Mouse (Mus musculus): Measurements from ENCODE around the gene Capn1.
"Not testable (repeated sequence)": the region's sequence is repeated elsewhere in the genome, so short reads cannot be mapped to it uniquely, and the experiment has no call there.

The Capn1 gene

DNA sequence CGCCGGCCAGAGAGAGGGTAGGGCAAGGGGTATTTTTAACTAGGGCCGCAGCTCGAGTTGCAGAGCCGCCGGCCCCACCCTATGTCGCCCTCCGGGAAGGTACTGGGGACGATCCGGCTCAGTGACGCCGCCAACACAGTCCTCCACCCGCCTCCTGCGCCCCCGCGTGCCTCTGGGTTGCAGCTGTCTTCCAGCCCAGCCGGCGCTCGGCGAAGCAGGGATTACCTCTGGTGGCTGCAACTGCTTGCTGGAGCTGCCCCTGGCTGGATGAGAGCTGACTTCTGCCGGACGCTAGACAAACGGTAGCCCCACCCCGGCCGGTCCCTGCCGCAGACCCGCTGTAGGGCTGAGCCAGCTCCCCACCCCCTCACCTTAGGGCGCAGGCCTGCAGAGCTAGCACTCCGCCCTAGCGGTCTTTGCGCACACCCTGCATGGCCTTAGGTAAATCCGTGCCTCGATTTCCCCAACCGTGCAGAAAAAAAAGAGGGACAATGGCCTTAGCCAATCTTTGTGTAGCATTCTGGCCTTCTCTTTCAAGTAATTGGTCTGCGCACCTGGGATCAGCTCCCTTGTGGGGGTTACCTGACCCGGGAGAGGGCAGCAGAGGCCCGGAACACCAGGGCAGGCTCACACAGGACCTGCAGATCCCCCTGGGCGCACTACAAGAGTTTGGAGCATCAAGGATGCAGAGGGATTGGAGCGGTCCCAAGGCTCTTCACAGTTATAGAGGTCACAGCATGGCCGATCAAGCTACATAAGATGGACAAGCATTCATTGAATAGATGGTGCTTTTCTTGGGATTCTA is at the start of gene Capn1:
Gene Capn1, minus strand, starts transcription at position 387 of the 805 bp plus-strand sequence.
- peak; percentile 81 for DNase-seq (ENCODE audit: low spot score)

- DNase-seq (ENCODE audit: low spot score) = no peak
Observed at GRCm38 (mm10) chr19:6063081-6063480, 47.4 kb upstream of the Capn1 start.

GRCm38 (mm10) chr19:6062418-6062817 is 46.7 kb upstream of the Capn1 start:
- no peak for DNase-seq (ENCODE audit: low spot score)

GRCm38 (mm10) chr19:6061641-6062302 is 46.1 kb upstream of the Capn1 start:
- peak; percentile 67 for DNase-seq (ENCODE audit: low spot score)

- peak; percentile 94 for DNase-seq (ENCODE audit: low spot score)
Observed at GRCm38 (mm10) chr19:6061021-6061533, 45.4 kb upstream of the Capn1 start, which contains the start of gene Znhit2. Znhit2 (plus strand) TSS chr19:6061192.

- no peak for DNase-seq (ENCODE audit: low spot score)
Observed at GRCm38 (mm10) chr19:6058966-6059365, 43.3 kb upstream of the Capn1 start.

DNA sequence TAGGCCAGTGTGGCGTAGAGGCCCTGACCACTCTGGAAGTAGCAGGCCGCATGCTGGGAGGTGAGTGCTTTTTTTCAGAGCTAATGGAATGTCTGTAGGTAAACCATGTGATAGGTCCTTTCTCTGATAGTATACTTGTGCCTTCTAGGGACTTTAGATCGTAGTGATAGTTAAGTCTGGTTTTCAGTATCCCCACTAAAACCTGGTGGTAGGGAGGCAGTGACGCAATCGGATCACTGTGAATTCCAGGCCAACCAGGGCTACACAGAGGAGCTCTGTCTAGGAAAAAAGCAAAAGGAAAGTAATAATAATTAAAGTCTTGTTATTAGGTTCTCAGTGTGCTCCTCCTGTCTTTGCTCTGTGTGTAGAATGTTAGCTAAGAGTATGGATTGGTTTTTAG is 42.8 kb upstream of the Capn1 start:
- no peak for DNase-seq (ENCODE audit: low spot score)

GRCm38 (mm10) chr19:6057313-6058096 is 41.8 kb upstream of the Capn1 start, which contains the start of the genes Mrpl49 and Fau:
Mrpl49 (minus strand) TSS chr19:6057785.
Fau (plus strand) TSS chr19:6057844.
- peak; percentile 100 for DNase-seq (ENCODE audit: low spot score)

DNA sequence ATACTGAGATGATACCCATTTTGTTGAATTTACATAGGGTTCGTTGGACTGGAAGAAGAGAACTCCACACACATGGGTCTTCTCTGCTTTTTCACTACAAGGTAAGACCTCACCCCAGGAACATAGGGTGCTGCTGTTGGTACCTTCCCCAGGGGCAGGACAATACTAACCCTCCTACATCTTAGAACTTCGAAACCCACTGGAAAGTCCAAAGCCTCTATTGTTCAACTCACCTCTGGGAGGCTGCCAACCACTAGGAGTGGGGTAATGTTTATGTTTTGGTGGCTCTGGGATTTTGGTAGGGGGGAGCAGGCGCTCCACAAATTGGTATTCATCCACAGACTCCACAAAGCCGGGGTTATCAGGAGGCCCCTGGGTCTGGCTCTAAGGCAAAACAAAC is 41.0 kb upstream of the Capn1 start:
- DNase-seq (ENCODE audit: low spot score) = no peak

DNA sequence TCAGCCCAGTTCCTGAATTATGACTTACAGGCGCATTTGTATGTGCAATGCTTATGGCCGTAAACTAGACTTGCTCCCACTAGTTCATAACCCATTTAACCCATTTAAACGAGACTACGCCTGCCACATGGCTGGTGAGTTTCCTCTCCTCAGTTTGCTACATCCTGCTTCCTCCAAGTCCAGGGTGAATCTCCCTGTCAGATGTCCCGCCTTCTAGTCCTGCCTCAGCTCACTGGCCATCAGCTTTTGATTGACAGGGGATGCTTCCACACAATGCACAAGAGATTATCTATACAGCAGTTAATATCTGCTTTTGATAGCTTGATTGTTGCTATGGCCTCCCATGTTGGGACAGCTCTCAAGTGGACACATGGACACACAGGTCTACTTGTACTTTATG is 38.6 kb upstream of the Capn1 start:
- no peak for DNase-seq (ENCODE audit: low spot score)

- no peak for DNase-seq (ENCODE audit: low spot score)
Observed at GRCm38 (mm10) chr19:6052516-6052915, 36.8 kb upstream of the Capn1 start.

GRCm38 (mm10) chr19:6048681-6049410 is 33.1 kb upstream of the Capn1 start:
- DNase-seq (ENCODE audit: low spot score) = no peak

DNA sequence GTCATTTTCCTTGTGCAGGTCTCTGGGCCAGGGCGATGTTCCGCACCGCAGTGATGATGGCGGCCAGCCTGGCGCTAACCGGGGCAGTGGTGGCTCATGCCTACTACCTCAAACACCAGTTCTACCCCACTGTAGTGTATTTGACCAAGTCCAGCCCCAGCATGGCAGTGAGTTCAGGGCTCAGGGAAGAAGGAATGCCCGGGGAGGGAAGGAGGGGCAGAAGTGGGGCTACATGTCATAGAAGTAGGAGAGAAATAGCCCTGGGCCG is 32.1 kb upstream of the Capn1 start:
- DNase-seq (ENCODE audit: low spot score) = no peak

DNA sequence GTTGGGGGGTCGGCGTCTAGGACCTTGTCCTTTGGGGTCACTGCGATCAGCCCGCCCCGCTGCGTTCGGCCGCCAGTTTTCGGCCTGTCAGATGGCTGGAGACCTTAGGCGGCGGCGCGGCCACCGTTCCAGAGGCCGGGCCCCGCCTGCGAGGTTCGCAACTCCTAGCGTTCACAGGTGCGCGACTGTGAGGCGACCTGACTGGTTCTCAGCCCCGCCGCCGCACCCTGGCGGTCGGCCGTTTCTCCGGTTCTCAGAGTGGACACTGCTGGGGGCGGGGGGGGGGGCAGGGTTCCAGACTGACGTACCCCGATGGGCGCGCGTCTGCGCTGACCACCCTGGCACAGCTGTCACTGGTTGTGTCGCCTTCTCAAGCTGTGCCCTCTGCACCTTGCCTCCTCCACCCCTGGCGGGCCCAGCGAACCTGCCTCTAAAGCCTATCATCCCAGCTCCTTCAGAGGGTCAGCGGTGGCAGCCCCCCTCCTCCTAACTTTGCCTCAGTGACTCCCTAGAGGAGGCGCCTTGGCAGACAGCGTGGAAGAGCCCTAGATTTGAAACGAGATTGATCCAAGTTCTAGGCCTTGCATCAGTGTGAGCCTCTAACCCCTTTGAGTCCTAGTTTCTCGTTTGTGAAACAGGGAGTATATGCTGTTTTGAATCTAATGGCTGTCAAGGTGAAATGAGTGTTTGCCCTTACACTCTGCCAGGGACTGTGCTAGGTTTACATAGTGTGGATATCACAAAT is 31.6 kb upstream of the Capn1 start:
- DNase-seq (ENCODE audit: low spot score) = no peak

DNA sequence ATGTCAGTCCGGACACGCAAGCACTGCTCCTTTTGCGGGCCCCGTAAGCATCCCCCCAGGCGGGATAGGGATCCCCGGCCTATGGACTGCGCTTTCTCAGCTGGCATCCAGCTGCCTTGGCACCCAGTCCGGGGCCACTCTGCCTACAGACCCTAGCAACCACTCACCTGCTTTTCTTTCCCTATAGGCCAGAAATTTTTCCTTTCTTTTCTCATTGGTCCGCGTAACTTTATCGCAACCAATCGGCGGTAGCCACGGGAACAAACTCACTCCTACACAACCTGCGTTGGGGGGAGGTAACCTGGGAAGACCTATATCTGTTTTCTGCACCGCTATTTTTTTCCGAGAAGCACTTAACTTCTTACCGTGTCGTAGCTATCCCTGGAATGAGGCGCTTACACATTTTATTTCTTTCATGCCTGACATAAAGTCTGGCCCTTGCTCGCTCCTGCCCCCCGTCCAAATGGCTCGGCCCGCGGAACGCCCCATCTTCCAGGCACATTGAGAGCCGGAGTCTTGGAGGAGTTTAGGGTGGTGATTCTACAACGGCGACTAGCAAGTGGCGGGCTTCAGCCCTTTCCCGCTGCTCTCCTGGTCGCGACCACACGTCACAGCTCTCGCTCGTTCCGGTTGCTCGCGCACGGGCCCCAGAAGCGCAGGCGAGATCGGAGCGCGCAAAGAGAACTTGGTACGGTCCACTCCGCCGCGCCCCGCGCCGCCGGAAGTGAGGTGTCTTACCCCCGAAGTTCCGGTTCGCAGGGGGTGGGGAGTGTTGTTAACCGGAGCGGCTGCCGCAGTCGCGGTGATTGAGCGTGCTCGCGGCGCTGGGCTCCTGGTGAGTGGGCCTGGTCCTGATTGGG is 30.8 kb upstream of the Capn1 start, which contains the start of gene Syvn1:
Gene Syvn1, plus strand, starts transcription at position 283 of the 860 bp plus-strand sequence.
- peak; percentile 96 for DNase-seq (ENCODE audit: low spot score)

DNA sequence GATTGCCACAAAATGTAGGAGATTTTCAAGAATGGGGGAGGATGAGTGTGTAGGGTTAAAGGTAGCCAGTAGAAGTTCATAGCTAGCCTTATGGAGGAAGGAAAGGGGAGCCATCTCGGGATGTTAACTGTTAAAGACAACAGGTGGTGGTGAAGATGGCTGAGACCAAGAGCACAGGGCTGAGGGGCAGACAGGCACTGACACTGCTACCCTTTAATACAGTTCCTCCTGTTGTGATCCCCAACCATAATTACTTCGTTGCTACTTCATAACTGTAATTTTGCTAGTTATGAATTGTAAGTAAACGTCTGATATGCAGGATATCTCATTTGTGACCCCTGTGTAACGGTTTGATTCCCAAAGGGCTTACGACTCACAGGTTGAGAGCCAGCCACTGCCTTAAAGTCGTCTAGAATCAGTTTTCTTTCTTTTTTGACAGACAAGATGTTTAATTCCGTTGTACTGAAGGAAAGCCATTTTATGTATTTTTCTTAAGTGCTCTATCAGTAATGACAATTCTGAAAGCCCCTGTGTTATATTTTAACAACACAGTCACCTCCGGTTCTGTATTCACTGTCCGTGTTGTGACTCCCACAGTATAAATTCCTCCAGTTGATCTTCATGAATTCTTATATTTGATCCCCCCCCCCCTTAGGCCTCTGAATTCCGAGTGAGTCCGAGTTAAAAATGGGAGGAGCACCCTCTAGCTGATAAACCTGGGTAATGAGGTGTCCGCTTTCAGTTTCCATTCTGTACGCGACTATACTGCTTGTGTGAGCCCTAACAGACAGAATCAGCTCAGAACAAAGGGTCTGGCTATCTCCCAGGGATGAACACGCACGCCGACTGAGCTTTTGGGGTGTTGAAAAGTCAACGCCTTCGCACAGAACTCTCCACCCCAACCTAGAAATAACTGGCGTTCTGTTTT is 29.9 kb upstream of the Capn1 start:
- DNase-seq (ENCODE audit: low spot score) = peak; percentile 59

DNA sequence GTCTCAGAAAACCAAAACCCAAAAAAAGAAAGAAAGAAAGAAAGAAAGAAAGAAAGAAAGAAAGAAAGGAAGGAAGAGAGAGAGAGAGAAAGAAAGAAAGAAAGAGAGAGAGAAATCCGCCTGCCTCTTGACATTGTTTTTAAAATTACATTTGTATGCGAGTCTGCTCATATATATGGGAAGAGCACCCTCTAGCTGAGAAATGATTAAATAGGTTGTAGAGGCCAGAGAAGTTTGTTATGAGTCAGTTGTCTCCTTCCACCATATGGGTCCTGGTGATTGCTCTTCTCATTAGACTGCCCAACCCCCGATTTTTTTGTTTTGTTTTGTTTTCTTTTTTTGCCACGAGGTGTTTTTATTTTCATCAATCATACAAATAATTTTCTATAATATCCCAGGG is 28.4 kb upstream of the Capn1 start:
- DNase-seq (ENCODE audit: low spot score) = not testable (repeated sequence)

- no peak for DNase-seq (ENCODE audit: low spot score)
Observed at GRCm38 (mm10) chr19:6042293-6042692, 26.6 kb upstream of the Capn1 start.

- DNase-seq (ENCODE audit: low spot score) = no peak
Observed at GRCm38 (mm10) chr19:6040002-6040401, 24.3 kb upstream of the Capn1 start.

Measured in embryo, embryonic 10 days (tissue).